Mouse (Mus musculus): ENCODE measurements around the gene Tex9. TPM values are rescaled to one million over a fixed set of nuclear protein-coding genes. Genes with fewer than 3 reads are reported as not detected.

Gene Tex9
- polyA plus RNA-seq, 1 experiment: 3.0 TPM

DNA sequence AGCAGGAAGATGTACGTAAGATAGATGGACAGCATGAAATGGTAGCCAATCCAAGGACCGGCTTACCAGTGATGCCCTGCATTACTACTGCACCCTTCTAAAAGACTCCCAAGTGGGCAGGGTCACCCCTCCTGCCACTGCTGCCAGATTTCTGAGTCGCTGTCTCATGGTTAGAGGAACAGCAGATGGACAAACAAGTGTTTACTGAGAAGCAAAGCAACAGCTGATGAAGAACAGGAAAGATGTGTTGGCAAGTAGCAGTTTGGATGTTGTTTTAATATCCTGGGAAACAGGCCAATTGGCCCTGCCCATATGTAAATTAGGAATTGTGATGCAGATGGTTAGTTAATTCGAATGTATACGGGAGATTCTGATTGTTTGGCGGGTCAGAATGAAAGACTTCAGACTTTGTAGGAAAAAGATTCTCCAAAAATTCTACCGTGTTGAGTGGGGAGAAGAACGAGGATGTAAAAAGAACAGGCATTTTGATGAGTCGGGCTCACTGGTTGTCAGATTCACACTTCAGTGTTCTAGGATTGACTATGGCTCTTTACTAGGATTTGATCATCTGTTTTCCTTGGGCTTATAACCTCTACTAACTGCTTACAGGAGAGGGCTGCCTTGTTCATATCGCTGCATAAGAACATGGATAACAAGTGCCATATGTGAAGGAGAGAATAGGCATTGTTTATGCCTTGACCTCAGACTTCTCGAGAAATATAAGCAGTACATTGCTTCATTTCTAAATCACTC is 20.4 kb upstream of the Tex9 start:
- Histone ChIP-seq H3K4me1 (ENCODE audit: control insufficient read depth, insufficient read depth, low read length) (peaks cover 5% of the 10 kb centered on the region), H3K27me3 (replicated peaks; ENCODE audit: control insufficient read depth, insufficient read depth, low read length) (no peaks in the 10 kb centered on the region), H3K4me3 (ENCODE audit: insufficient read depth, low read depth, low read length) (no peak overlapping the region), H3K36me3 (ENCODE audit: control insufficient read depth, insufficient read depth, low read length) (no peaks in the 10 kb centered on the region), H3K27ac (ENCODE audit: insufficient read depth, low read depth, low read length) (no peak overlapping the region)
- DNase-seq: no peak
- 66% methylated on average over 11 of the region's 11 CpGs for WGBS
- no peak for TF ChIP-seq POLR2A (IDR thresholded peaks at IDR 0.05; ENCODE audit: low read depth, low read length)
- no peak for TF ChIP-seq CTCF (conservative IDR thresholded peaks at IDR 0.05; ENCODE audit: insufficient read depth, insufficient read length, low read depth, low read length)

DNA sequence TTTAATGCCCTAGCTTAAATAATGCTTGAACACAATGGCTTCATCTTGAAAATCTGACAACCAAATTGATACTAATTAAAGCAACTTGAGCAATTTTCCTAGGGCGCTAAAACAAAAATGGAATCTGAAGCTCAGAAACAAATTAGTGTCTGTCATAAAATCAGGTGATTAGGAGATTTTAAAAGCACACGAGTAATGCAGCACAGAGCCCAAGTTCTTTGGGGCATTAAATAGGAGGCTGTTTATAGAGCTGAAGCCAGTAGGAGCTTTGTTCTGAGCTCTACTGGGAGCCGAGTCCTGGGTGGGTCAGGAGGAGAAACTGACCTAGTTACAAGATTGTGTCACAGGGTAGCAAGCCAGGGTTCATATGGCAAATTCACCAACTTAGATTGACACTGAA is 5.2 kb upstream of the Tex9 start:
- Histone ChIP-seq H3K27me3 (replicated peaks; ENCODE audit: control insufficient read depth, insufficient read depth, low read length) (no peaks in the 10 kb centered on the region), H3K27ac (ENCODE audit: insufficient read depth, low read depth, low read length) (no peak overlapping the region), H3K4me3 (ENCODE audit: insufficient read depth, low read depth, low read length) (no peak overlapping the region), H3K4me1 (ENCODE audit: control insufficient read depth, insufficient read depth, low read length) (peaks cover 2% of the 10 kb centered on the region; the same call in 1 of the 2 replicates), H3K36me3 (ENCODE audit: control insufficient read depth, insufficient read depth, low read length) (no peaks in the 10 kb centered on the region)
- no peak for DNase-seq
- 85% methylated on average over 3 of the region's 3 CpGs for WGBS
- no peak for TF ChIP-seq CTCF (conservative IDR thresholded peaks at IDR 0.05; ENCODE audit: insufficient read depth, insufficient read length, low read depth, low read length)
- no peak for TF ChIP-seq POLR2A (IDR thresholded peaks at IDR 0.05; ENCODE audit: low read depth, low read length)

GRCm38 (mm10) chr9:72496691-72497090 is 4.7 kb upstream of the Tex9 start:
- no peak overlapping the region for H3K4me3 ChIP-seq (ENCODE audit: insufficient read depth, low read depth, low read length)
- 65% methylated on average over 2 of the region's 2 CpGs for WGBS

DNA sequence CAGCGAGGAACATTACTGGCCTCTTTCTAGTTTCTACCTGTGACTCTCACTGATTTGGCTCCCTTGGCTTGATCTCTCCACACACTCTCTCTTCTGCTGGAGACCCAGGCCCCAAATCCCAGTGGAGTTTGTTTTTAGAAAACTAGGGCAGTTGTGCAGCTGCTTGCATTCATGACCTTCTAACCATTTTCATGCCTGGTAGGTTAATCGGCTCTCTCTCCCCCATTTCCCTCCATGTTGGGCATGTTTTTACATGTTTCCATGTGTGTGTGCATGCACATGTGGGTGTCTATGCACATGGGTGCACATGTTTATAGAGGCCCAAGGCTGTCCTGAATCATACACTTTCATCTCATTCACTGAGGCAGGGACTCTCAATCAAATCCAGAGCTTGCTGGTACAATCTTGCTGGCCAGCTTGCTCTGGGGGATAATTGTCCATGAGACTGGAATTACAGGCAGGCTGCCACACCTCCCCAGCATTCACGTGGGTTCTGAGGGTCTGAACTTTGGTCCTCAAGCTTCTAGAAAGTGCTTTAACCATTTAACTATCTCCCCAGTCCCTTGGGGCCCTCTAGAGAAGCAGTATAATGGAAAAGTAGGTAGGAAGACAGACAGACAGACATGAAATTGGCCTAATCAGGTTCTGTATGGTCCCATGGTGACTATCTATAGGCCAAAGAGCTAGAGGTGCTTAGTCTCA is 2.1 kb upstream of the Tex9 start:
- Histone ChIP-seq H3K27me3 (replicated peaks; ENCODE audit: control insufficient read depth, insufficient read depth, low read length) (no peaks in the 10 kb centered on the region), H3K27ac (ENCODE audit: insufficient read depth, low read depth, low read length) (no peak overlapping the region), H3K4me1 (ENCODE audit: control insufficient read depth, insufficient read depth, low read length) (peaks cover 3% of the 10 kb centered on the region; the same call in 1 of the 2 replicates), H3K4me3 (ENCODE audit: insufficient read depth, low read depth, low read length) (no peak overlapping the region), H3K36me3 (ENCODE audit: control insufficient read depth, insufficient read depth, low read length) (no peaks in the 10 kb centered on the region)
- WGBS: 75% methylated on average over 3 of the region's 3 CpGs
- DNase-seq: peak; percentile 27
- TF ChIP-seq POLR2A (IDR thresholded peaks at IDR 0.05; ENCODE audit: low read depth, low read length): no peak

More at GRCm38 (mm10) chr9:72496691-72497090, 4.7 kb upstream of the Tex9 start:
- Histone ChIP-seq H3K27ac (ENCODE audit: insufficient read depth, low read depth, low read length) (no peak overlapping the region), H3K27me3 (replicated peaks; ENCODE audit: control insufficient read depth, insufficient read depth, low read length) (no peaks in the 10 kb centered on the region), H3K4me1 (ENCODE audit: control insufficient read depth, insufficient read depth, low read length) (peaks cover 3% of the 10 kb centered on the region; the same call in 1 of the 2 replicates), H3K36me3 (ENCODE audit: control insufficient read depth, insufficient read depth, low read length) (no peaks in the 10 kb centered on the region)
- DNase-seq: no peak
- no peak for TF ChIP-seq POLR2A (IDR thresholded peaks at IDR 0.05; ENCODE audit: low read depth, low read length)

DNA sequence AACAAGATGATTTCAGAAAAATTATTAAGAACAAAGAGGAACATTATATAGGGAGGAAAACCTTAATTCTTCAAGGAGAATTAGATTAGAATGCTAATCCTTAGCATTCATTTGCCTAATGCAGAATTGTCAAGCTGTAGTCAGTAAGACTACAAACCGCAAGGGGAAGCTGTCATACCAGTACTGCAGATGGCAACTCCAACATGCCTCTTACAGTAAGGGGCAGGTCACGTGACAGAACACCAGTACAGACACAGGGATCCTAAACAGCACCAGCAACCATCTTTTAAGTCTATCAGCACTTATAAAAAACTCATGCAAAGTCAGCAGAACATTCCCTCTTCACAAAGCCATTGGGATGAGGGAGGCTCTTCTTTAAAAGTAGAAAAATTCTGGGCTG is 1.5 kb upstream of the Tex9 start:
- WGBS: 92% methylated on average over 2 of the region's 2 CpGs
- no peak for TF ChIP-seq CTCF (conservative IDR thresholded peaks at IDR 0.05; ENCODE audit: insufficient read depth, insufficient read length, low read depth, low read length)
- no peak for TF ChIP-seq POLR2A (IDR thresholded peaks at IDR 0.05; ENCODE audit: low read depth, low read length)
- no peak for DNase-seq
- H3K27ac ChIP-seq (ENCODE audit: insufficient read depth, low read depth, low read length): no peak overlapping the region
- no peaks in the 10 kb centered on the region for H3K27me3 ChIP-seq (replicated peaks; ENCODE audit: control insufficient read depth, insufficient read depth, low read length)
- no peaks in the 10 kb centered on the region for H3K36me3 ChIP-seq (ENCODE audit: control insufficient read depth, insufficient read depth, low read length)
- H3K4me3 ChIP-seq (ENCODE audit: insufficient read depth, low read depth, low read length): no peak overlapping the region
- peaks cover 3% of the 10 kb centered on the region; the same call in 1 of the 2 replicates for H3K4me1 ChIP-seq (ENCODE audit: control insufficient read depth, insufficient read depth, low read length)

- DNase-seq: peak; percentile 96
- Histone ChIP-seq H3K36me3 (ENCODE audit: control insufficient read depth, insufficient read depth, low read length) (no peaks in the 10 kb centered on the region), H3K4me3 (ENCODE audit: insufficient read depth, low read depth, low read length) (peak overlapping the region; percentile 95), H3K27ac (ENCODE audit: insufficient read depth, low read depth, low read length) (0 out of 2 replicates have a peak overlapping the region, but pooled peaks have one; percentile 13), H3K4me1 (ENCODE audit: control insufficient read depth, insufficient read depth, low read length) (peaks cover 3% of the 10 kb centered on the region; the same call in 1 of the 2 replicates), H3K27me3 (replicated peaks; ENCODE audit: control insufficient read depth, insufficient read depth, low read length) (no peaks in the 10 kb centered on the region)
- WGBS: under 1% methylated on average over 32 of the region's 32 CpGs
- no peak for TF ChIP-seq CTCF (conservative IDR thresholded peaks at IDR 0.05; ENCODE audit: insufficient read depth, insufficient read length, low read depth, low read length)
- TF ChIP-seq POLR2A (IDR thresholded peaks at IDR 0.05; ENCODE audit: low read depth, low read length): peak; percentile 18
Observed at GRCm38 (mm10) chr9:72491559-72492193, 336 bp downstream of the Tex9 start.

- 91% methylated on average over 5 of the region's 5 CpGs for WGBS
- no peaks in the 10 kb centered on the region for H3K27me3 ChIP-seq (replicated peaks; ENCODE audit: control insufficient read depth, insufficient read depth, low read length)
- H3K36me3 ChIP-seq (ENCODE audit: control insufficient read depth, insufficient read depth, low read length): no peaks in the 10 kb centered on the region
- DNase-seq: no peak
- H3K4me3 ChIP-seq (ENCODE audit: insufficient read depth, low read depth, low read length): no peak overlapping the region
- H3K27ac ChIP-seq (ENCODE audit: insufficient read depth, low read depth, low read length): no peak overlapping the region
- peaks cover 3% of the 10 kb centered on the region; the same call in 1 of the 2 replicates for H3K4me1 ChIP-seq (ENCODE audit: control insufficient read depth, insufficient read depth, low read length)
- TF ChIP-seq POLR2A (IDR thresholded peaks at IDR 0.05; ENCODE audit: low read depth, low read length) (no peak), CTCF (conservative IDR thresholded peaks at IDR 0.05; ENCODE audit: insufficient read depth, insufficient read length, low read depth, low read length) (no peak)
Observed at GRCm38 (mm10) chr9:72489131-72489530, 2.9 kb downstream of the Tex9 start.

Measured in kidney, adult 2 months (tissue).